Mouse (Mus musculus) neural tube, embryonic 15.5 days (tissue): ENCODE data around the gene Gigyf1. TPM values are rescaled to one million over a fixed set of nuclear protein-coding genes. Genes with fewer than 3 reads are reported as not detected.

ENCODE experiments used
- ATAC-seq: fragments of 200-750 bp; cut with Nextera tagmentation; 2 replicates; pipeline ENCODE4 v1.8.0; 2017; ENCODE audit warnings: mild to moderate bottlenecking, moderate TSS enrichment, moderate library complexity; ENCODE audit not compliant: low FRiP score
- H3K27ac ChIP-seq: fragments of 300-500 bp; sonication (generic); replicated peaks from 2 replicates; pipeline ENCODE4 v1.5.1; 2015; ENCODE audit warnings: mild to moderate bottlenecking, inconsistent platforms
- H3K27me3 ChIP-seq: fragments of 300-500 bp; sonication (generic); replicated peaks from 2 replicates; pipeline ENCODE4 v1.6.1; 2015; ENCODE audit warnings: inconsistent platforms
- H3K36me3 ChIP-seq: fragments of 300-500 bp; sonication (generic); 2 replicates; pipeline ENCODE4 v1.6.1; 2015; ENCODE audit warnings: inconsistent platforms
- H3K4me1 ChIP-seq: fragments of 300-500 bp; sonication (generic); 2 replicates; pipeline ENCODE4 v1.6.1; 2015; ENCODE audit warnings: inconsistent platforms
- H3K4me2 ChIP-seq: fragments of 300-500 bp; sonication (generic); 2 replicates; pipeline ENCODE4 v1.6.1; 2015; ENCODE audit warnings: inconsistent platforms, mild to moderate bottlenecking, moderate library complexity
- H3K4me3 ChIP-seq: fragments of 300-500 bp; sonication (generic); replicated peaks from 2 replicates; pipeline ENCODE4 v1.5.1; 2015; ENCODE audit warnings: mild to moderate bottlenecking, inconsistent platforms
- H3K9ac ChIP-seq: fragments of 300-500 bp; sonication (generic); replicated peaks from 2 replicates; pipeline ENCODE4 v1.6.1; 2015; ENCODE audit warnings: mild to moderate bottlenecking, inconsistent platforms
- H3K9me3 ChIP-seq: fragments of 300-500 bp; sonication (generic); replicated peaks from 2 replicates; pipeline ENCODE4 v1.6.1; 2016; ENCODE audit warnings: inconsistent platforms
- WGBS: fragments of 180-500 bp; shearing (Covaris S2); methylation state at CpG from one replicate; pipeline ENCODE4 v1.1.7; 2015; ENCODE audit warnings: mixed read lengths; 5-methylcytosine and 5-hydroxymethylcytosine counted together
- polyA plus RNA-seq: library from polyadenylated mRNA; unstranded; fragments of >200 nt; fragmentation: Nextera tagmentation; extraction: Ambion mirVana; gene quantifications from 2 replicates; pipeline ENCODE4 v1.2.1, GENCODE M21; 2015

The Gigyf1 gene
- polyA plus RNA-seq, result 15.7 and 16.7 TPM in 2 replicates

DNA sequence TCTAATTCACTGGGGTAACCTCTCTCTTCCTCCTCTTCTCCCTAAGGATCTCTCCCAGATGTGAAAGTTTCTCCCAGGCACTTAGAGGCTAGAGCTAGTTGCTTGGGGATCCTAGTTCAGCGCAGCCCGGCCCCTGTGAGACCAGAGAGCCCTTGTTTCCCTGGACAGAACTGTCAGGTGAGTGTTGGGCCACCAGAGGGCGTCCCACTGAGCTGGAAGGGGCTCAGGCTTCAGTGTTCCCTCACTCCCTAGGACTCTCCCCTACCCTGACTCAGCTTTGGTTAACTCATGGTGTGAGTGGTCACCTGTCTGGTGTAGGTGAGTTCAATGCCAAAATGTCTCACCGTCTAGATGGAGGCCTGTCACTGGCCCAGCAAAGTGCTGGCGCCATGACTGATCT, at the start of gene Gigyf1:
Gigyf1 (plus strand) TSS at position 113 of the 400 bp plus-strand sequence.
- Histone ChIP-seq H3K4me2 (no peak within 1 kb of the TSS), H3K27ac (no peak within 1 kb of the TSS), H3K36me3 (peaks cover 54% of the 10 kb centered on the region), H3K27me3 (no peaks in the 10 kb centered on the region), H3K9me3 (no peaks in the 10 kb centered on the region), H3K9ac (no peak within 1 kb of the TSS), H3K4me3 (no peak within 1 kb of the TSS), H3K4me1 (peaks cover 28% of the 10 kb centered on the region)
- 76% methylated on average over 5 of the region's 5 CpGs for WGBS
- ATAC-seq, result no peak

DNA sequence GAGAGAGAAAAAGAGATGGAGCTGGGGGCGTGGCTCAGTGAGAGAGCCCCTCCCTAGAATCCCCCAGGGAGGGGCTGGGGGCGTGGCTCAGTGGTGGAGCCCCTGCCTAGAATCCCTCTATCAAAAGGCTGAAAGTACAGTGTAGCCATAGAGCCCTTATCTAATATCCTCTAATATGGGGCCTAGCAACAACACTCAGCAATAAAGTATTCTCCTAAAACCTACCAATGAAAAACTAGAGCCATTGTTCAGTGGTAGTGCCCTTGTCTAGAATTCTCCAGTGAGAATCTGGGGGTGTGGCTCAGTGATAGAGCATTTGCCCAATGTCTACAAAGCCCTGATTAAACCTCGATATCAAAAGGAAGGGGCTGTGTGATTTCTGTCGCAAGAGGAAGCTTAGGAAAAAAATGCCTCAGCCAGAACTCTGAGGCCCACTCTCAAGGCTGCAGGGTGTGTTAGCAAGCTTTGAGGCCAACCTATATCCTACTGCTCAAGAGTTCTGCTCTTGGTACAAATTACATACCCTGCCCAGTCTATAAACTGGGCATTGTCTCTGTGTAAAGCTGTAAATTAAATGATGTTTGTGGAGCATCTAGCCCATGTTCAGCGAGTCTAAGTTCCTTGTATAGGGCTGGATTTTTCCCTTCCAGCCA, 46.0 kb upstream of the Gigyf1 start:
- ATAC-seq, result no peak
- Histone ChIP-seq H3K9ac (no peak overlapping the region), H3K4me3 (no peak overlapping the region), H3K4me1 (no peaks in the 10 kb centered on the region), H3K36me3 (no peaks in the 10 kb centered on the region), H3K9me3 (no peaks in the 10 kb centered on the region), H3K27ac (no peak overlapping the region), H3K4me2 (no peak overlapping the region), H3K27me3 (no peaks in the 10 kb centered on the region)
- WGBS, result 66% methylated on average over 5 of the region's 5 CpGs

DNA sequence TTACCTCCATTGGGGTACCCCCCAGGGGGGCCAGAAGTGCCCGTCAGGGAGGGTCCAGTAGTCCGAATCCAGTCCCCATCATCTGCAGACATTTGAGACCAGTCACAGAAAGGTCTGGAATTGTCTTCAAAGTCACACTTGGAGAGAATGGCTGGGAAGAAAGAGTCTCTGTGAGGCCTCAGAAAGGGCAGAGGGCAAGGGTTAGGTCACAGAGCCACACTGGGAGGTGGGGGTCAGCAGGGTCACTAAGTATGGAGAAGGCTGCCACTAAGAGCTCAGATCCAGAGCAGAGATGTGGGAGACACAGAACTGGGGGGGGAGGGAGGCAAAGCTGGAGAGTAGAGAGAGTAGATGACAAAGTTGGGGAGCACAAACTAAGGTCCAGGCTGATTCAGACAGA, 44.0 kb upstream of the Gigyf1 start:
- 20% methylated on average over 2 of the region's 2 CpGs for WGBS

DNA sequence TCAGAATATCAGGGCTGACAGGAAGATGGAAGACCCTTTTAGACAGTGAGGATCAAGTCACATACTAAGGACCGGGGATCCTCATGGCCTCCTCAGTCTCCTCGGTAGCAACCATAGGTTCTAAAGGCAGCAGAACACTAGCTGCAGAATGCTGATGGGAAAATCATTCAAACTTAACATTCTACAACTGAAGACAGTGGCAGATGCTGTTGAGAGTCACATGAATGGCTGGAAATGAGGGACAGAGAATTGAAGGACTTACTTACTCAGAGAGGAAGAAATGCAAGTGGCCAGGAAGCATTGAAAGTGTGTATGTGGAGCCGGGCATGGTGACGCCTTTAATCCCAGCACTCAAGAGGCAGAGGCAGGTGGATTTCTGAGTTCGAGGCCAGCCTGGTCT, 41.4 kb upstream of the Gigyf1 start, which contains the start of gene Zan:
Zan (minus strand) TSS at position 101 of the 400 bp plus-strand sequence.
- Histone ChIP-seq H3K36me3 (no peaks in the 10 kb centered on the region), H3K9me3 (no peaks in the 10 kb centered on the region), H3K4me3 (no peak within 1 kb of the TSS), H3K27ac (no peak within 1 kb of the TSS), H3K27me3 (no peaks in the 10 kb centered on the region), H3K4me2 (no peak within 1 kb of the TSS), H3K9ac (no peak within 1 kb of the TSS), H3K4me1 (no peaks in the 10 kb centered on the region)
- 85% methylated on average over 5 of the region's 5 CpGs for WGBS
- no peak for ATAC-seq

More for the DNA sequence above, 44.0 kb upstream of the Gigyf1 start:
- Histone ChIP-seq H3K36me3 (no peaks in the 10 kb centered on the region), H3K4me1 (no peaks in the 10 kb centered on the region), H3K27me3 (no peaks in the 10 kb centered on the region), H3K4me2 (no peak overlapping the region), H3K4me3 (no peak overlapping the region), H3K9ac (no peak overlapping the region), H3K27ac (no peak overlapping the region), H3K9me3 (no peaks in the 10 kb centered on the region)
- no peak for ATAC-seq

DNA sequence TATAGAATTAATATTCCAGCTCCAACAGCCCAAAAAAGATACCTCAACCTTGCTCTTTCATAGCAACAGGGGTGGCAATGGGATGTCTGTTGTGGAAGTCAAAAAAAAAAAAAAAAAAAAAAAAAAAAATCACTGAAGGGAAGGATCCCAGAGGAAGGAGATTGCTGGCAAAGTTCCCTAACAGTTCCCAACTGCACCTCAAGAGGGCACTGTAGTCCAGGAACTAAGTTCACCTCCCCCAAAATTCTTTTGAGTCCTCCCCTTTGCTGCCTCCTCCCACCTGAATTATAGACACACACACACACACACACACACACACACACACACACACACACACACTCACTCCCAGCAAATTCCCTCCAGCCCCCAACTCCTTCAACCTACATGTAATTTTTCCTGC, 37.2 kb upstream of the Gigyf1 start:
- no peak for ATAC-seq
- Histone ChIP-seq H3K9ac (no peak overlapping the region), H3K27me3 (peaks cover 19% of the 10 kb centered on the region), H3K9me3 (no peaks in the 10 kb centered on the region), H3K36me3 (no peaks in the 10 kb centered on the region), H3K27ac (no peak overlapping the region), H3K4me3 (no peak overlapping the region), H3K4me1 (peaks cover 11% of the 10 kb centered on the region), H3K4me2 (no peak overlapping the region)

DNA sequence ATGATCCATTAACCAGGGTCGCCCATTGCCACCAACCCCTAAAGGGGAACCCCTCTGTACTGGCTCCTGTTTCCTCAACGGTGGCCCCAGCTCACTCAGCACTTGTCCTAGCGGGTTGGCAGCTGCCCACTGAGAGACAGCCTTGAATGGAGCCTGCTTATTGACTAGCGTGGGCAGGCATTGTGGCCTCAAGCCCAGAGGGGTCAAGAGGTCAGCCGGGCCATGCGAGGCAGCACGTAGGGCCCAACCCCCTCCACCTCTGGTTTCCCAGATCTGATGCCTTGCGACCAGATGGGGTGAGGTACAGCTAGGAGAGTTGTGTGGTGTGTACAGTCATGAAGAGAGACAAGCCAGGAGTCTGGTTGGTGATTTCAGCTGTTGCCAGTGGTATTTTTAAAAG, 36.5 kb upstream of the Gigyf1 start:
- Histone ChIP-seq H3K4me2 (no peak overlapping the region), H3K27ac (no peak overlapping the region), H3K9ac (no peak overlapping the region), H3K4me3 (no peak overlapping the region), H3K27me3 (peaks cover 19% of the 10 kb centered on the region), H3K9me3 (no peaks in the 10 kb centered on the region), H3K36me3 (no peaks in the 10 kb centered on the region), H3K4me1 (peaks cover 11% of the 10 kb centered on the region)
- ATAC-seq, result no peak
- 10% methylated on average over 8 of the region's 8 CpGs for WGBS

DNA sequence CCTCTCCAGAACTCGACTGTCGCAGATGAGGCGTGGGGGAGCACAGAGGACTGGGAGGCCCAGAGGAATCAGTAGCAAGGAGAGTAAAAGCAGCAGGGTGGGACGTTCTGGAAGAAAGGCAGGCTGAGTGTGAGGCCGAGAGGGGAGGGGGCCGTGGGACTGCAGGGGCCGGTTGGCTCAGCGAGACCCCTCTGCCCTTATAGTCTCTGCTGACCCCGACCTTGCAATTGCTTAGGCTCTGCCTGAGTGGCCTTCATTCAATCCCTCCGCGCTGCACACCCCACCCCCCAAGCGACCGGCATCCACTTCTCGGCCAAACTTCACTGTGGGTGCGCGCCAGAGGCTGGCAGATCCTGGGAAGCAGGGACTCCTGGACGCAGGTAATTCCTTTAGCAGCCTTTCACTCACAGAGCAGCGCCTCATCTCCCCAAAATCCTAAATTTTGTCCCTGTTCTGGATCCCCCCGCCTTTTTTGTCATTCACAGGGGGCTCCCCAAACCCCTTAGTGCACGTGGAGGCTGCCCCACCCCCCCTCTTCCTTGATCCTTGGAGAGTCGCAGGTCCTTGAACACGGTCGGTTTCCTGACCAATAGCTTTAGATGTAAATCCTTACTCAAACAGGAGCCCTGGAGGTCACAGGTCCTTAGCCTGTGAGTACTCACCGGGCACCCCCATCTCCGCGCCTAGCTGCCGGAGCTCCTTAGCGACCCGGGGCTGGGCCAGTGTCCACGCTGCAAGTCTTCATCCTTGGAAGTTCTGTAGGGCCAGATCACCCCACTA, 33.1 kb upstream of the Gigyf1 start:
- Histone ChIP-seq H3K9me3 (no peaks in the 10 kb centered on the region), H3K27ac (no peak overlapping the region), H3K4me2 (peak overlapping the region; percentile 50), H3K9ac (peak overlapping the region; percentile 26; the same call in 1 of the 2 replicates), H3K27me3 (peaks cover 19% of the 10 kb centered on the region), H3K4me1 (peaks cover 11% of the 10 kb centered on the region), H3K36me3 (no peaks in the 10 kb centered on the region), H3K4me3 (peak overlapping the region; percentile 21)
- no peak for ATAC-seq
- 6% methylated on average over 29 of the region's 30 CpGs for WGBS

DNA sequence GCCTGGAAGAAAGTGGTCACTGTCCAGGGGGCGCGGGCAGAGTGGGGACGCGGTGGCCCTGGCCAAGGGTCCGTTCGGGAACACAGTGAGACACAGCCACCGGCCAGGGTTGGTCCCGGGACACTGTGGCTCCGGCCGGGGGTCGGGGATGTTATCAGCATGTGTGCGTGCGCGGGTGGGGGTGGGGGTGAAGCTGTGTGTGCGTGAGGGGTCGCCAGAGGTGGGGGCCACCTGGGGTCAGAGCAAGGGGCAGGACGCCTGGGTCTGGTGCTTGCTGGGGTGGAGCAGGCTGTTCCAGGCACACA, 32.5 kb upstream of the Gigyf1 start:
- H3K27me3 ChIP-seq, result peaks cover 19% of the 10 kb centered on the region
- ATAC-seq, result no peak
- peaks cover 11% of the 10 kb centered on the region for H3K4me1 ChIP-seq
- H3K9ac ChIP-seq, result peak overlapping the region; percentile 26; the same call in 1 of the 2 replicates
- peak overlapping the region; percentile 50 for H3K4me2 ChIP-seq
- H3K9me3 ChIP-seq, result no peaks in the 10 kb centered on the region
- H3K4me3 ChIP-seq, result peak overlapping the region; percentile 21
- no peak overlapping the region for H3K27ac ChIP-seq
- no peaks in the 10 kb centered on the region for H3K36me3 ChIP-seq
- 2% methylated on average over 17 of the region's 17 CpGs for WGBS

DNA sequence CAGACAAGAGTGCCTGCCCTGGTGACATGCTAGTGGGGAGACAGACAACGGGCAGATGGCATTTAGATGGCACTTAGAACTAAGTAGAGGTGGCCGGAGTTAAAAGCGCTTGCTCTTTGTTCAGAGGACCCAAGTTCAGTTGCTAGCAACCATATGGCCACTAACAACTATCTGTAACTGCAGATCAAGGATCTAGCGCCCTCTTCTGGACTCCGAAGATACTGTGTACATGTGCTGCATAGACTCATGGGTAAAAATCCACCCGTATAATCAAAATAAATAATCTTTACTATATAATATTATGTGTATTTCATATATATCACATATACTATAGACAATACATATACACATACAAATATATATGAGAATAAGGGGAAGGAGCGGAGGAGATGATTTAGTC, 30.7 kb upstream of the Gigyf1 start:
- no peak for ATAC-seq
- Histone ChIP-seq H3K9ac (no peak overlapping the region), H3K4me2 (no peak overlapping the region), H3K4me3 (no peak overlapping the region), H3K27ac (no peak overlapping the region), H3K27me3 (peaks cover 19% of the 10 kb centered on the region), H3K36me3 (no peaks in the 10 kb centered on the region), H3K4me1 (peaks cover 17% of the 10 kb centered on the region), H3K9me3 (no peaks in the 10 kb centered on the region)
- 89% methylated on average over 7 of the region's 7 CpGs for WGBS

DNA sequence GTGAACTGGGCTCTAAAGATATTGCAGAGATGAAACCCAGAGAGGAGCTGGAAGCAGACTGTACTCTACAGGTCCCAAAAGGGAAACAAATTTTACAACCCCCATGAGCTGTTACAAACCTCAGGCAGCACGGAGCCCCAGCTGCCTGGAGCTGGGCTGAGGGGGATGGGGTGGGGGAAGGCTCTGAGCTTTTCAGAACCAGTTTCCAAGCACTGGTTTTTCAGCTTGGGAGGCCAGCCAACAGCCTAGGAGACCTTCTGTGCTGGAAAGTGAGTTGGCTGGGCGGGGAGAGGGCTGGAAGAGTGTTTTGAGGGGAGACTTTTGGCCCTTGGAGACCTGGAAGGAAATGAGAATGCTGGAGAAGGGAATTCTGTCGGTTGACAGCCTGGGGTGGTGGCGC, 26.8 kb upstream of the Gigyf1 start:
- no peak overlapping the region for H3K9ac ChIP-seq
- WGBS, result 52% methylated on average over 4 of the region's 4 CpGs

DNA sequence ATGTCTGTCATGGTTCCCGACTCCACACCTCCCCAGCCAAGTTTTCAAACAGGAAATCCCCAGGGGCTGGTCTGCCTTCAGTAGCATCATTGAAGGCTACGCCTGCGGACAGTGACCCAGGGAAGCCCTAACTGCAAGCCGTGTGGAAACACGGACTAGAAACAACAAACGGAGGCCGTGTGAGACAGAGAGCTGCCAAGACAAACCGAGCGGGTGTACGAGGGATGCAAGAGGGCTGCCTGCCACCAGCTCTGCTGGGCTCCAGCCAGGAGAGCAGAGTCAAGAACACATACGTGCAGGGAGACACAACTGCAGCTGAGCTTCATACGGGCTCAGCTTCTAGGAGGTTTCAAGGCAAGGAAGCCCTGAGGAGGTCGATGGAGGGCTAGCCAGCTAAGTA, 24.5 kb upstream of the Gigyf1 start:
- H3K4me3 ChIP-seq, result no peak overlapping the region
- no peak for ATAC-seq
- H3K27ac ChIP-seq, result no peak overlapping the region
- no peak overlapping the region for H3K9ac ChIP-seq
- H3K9me3 ChIP-seq, result no peaks in the 10 kb centered on the region
- no peak overlapping the region for H3K4me2 ChIP-seq
- H3K4me1 ChIP-seq, result peaks cover 6% of the 10 kb centered on the region
- no peaks in the 10 kb centered on the region for H3K36me3 ChIP-seq
- no peaks in the 10 kb centered on the region for H3K27me3 ChIP-seq
- WGBS, result 82% methylated on average over 13 of the region's 13 CpGs

More for the DNA sequence above, 26.8 kb upstream of the Gigyf1 start:
- H3K4me1 ChIP-seq, result peaks cover 6% of the 10 kb centered on the region
- H3K9me3 ChIP-seq, result no peaks in the 10 kb centered on the region
- no peak for ATAC-seq
- H3K36me3 ChIP-seq, result no peaks in the 10 kb centered on the region
- no peak overlapping the region for H3K4me3 ChIP-seq
- no peak overlapping the region for H3K27ac ChIP-seq
- H3K27me3 ChIP-seq, result no peaks in the 10 kb centered on the region
- no peak overlapping the region for H3K4me2 ChIP-seq

DNA sequence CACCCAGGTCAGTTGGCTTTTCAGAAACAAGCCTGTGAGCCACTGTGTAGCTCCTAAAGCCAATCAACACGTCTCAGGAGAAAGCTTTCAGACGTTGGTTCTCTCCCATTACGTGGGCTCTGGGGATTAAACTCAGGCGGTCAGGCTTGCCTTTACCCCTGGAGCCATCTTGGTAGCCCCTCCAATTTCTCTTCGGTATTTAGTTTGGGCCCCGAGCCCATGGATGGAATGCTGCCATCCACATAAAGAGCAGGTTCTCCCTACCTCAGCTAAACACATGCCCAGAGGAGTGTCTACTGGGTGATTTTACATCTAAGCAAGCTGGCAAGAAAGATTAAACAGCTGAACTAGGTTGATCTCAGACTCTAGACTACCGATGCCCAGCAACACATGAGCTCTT, 18.2 kb upstream of the Gigyf1 start:
- no peaks in the 10 kb centered on the region for H3K27me3 ChIP-seq
- no peak overlapping the region for H3K27ac ChIP-seq
- no peak overlapping the region for H3K4me2 ChIP-seq
- ATAC-seq, result no peak
- peaks cover 19% of the 10 kb centered on the region for H3K4me1 ChIP-seq
- no peak overlapping the region for H3K9ac ChIP-seq
- 90% methylated on average over 7 of the region's 7 CpGs for WGBS
- no peak overlapping the region for H3K4me3 ChIP-seq
- no peaks in the 10 kb centered on the region for H3K9me3 ChIP-seq
- no peaks in the 10 kb centered on the region for H3K36me3 ChIP-seq
